Mouse (Mus musculus): ENCODE measurements around the gene Srsx.
"Not testable (repeated sequence)": the region's sequence is repeated elsewhere in the genome, so short reads cannot be mapped to it uniquely, and the experiment has no call there.

DNA sequence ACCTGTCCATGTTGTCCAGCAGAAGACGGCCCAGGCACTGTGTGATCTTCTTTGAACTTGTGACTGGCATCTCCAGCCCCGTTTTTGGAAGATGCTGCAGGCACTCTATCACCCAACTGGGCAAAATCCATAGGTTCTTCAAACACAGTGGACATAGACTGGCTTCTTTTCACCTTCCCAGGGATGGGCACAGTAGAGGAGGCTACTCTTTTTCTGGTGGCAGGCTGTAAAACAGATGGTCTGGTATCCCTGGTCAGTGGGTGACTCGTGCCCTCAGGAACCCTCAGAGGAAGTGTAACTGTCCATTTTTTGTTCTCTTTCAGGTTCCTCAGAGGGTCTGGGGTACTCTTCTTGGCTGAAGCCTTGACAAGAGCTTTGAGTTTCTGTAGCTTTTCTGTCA lies 24.5 kb upstream of the Srsx start, which contains the start of gene Gm17577:
- not testable (repeated sequence) for TF ChIP-seq GATA1, TAL1 (IDR thresholded peaks at IDR 0.05; ENCODE audit: low read length)
